Mouse (Mus musculus) ES-Bruce4 (cell line): ENCODE data around the gene Gm20379.

Source experiments
- CTCF ChIP-seq: IDR thresholded peaks from one replicate; pipeline ENCODE4 v1.8.1; 2011; ENCODE audit warnings: low read depth, low read length
- EP300 ChIP-seq: IDR thresholded peaks from 2 replicates; pipeline ENCODE4 v1.6.1; 2011; ENCODE audit warnings: low read depth, low read length; ENCODE audit not compliant: insufficient read depth
- POLR2A ChIP-seq: IDR thresholded peaks from one replicate; pipeline ENCODE4 v1.8.1; 2011; ENCODE audit warnings: low read length; ENCODE audit not compliant: insufficient read depth

DNA sequence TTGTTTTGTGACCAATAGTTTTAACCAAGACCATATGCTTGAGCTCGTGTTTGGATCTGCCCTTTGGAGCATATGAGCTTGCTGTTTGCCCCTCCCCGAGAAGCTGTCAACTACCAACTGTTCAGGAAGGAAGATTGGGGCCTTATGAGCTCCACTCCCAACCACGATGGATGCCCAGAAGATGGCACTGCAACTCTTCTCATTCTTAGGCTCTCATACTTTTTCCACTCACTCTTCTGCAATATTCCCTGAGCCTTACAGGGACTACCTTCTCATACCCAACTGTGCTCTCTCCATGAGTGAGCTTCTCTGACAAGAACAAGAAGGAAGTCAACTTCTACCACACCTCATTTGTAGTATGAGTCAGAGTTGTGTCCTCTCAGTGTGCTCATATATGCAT is 38.7 kb upstream of the Gm20379 start:
- TF ChIP-seq CTCF (no peak), POLR2A (no peak), EP300 (no peak)
